Mouse (Mus musculus): ENCODE measurements around the gene Pola2.

Pola2 gene

GRCm38 (mm10) chr19:5937095-5937835 is 26.7 kb downstream of the Pola2 start:
- in situ Hi-C loops (cut with MboI) = no loop called here

GRCm38 (mm10) chr19:5935691-5936090 is 28.3 kb downstream of the Pola2 start:
- in situ Hi-C loops (cut with MboI) = no loop called here

- in situ Hi-C loops (cut with MboI) = no loop called here
These were observed 28.7 kb downstream of the Pola2 start for GRCm38 (mm10) chr19:5935266-5935665.

GRCm38 (mm10) chr19:5929634-5930596 is 34.1 kb downstream of the Pola2 start:
- in situ Hi-C loops (cut with MboI) = no loop called here

GRCm38 (mm10) chr19:5928546-5928945 is 35.5 kb downstream of the Pola2 start:
- in situ Hi-C loops (cut with MboI) = no loop called here

GRCm38 (mm10) chr19:5928104-5928503 is 35.9 kb downstream of the Pola2 start:
- in situ Hi-C loops (cut with MboI) = no loop called here

GRCm38 (mm10) chr19:5927532-5927931 is 36.5 kb downstream of the Pola2 start:
- in situ Hi-C loops (cut with MboI) = no loop called here

GRCm38 (mm10) chr19:5927026-5927425 is 37.0 kb downstream of the Pola2 start:
- in situ Hi-C loops (cut with MboI) = no loop called here

GRCm38 (mm10) chr19:5925311-5925855 is 38.6 kb downstream of the Pola2 start:
- in situ Hi-C loops (cut with MboI) = no loop called here

GRCm38 (mm10) chr19:5924713-5925093 is 39.3 kb downstream of the Pola2 start, which contains the start of gene Cdc42ep2:
Gene Cdc42ep2 (minus strand): TSS chr19:5924816.
- in situ Hi-C loops (cut with MboI) = no loop called here

GRCm38 (mm10) chr19:5923990-5924712 is 39.9 kb downstream of the Pola2 start:
- in situ Hi-C loops (cut with MboI) = no loop called here

GRCm38 (mm10) chr19:5922963-5923362 is 41.0 kb downstream of the Pola2 start:
- in situ Hi-C loops (cut with MboI) = no loop called here

GRCm38 (mm10) chr19:5922119-5922942 is 41.7 kb downstream of the Pola2 start:
- in situ Hi-C loops (cut with MboI) = no loop called here

- in situ Hi-C loops (cut with MboI) = no loop called here
These were observed 42.3 kb downstream of the Pola2 start for GRCm38 (mm10) chr19:5921715-5922114.

GRCm38 (mm10) chr19:5913007-5913719 is 50.8 kb downstream of the Pola2 start, which contains the start of gene Dpf2:
Gene Dpf2 (minus strand): TSS chr19:5913010.
- in situ Hi-C loops (cut with MboI) = no loop called here

GRCm38 (mm10) chr19:5912103-5913006 is 51.6 kb downstream of the Pola2 start:
- in situ Hi-C loops (cut with MboI) = no loop called here

GRCm38 (mm10) chr19:5911430-5912102 is 52.4 kb downstream of the Pola2 start:
- in situ Hi-C loops (cut with MboI) = no loop called here

- in situ Hi-C loops (cut with MboI) = no loop called here
These were observed 53.8 kb downstream of the Pola2 start for GRCm38 (mm10) chr19:5910221-5910620.

GRCm38 (mm10) chr19:5907275-5907674 is 56.7 kb downstream of the Pola2 start:
- in situ Hi-C loops (cut with MboI) = no loop called here

Measured in mature B cell (primary cell).